Mouse (Mus musculus): ENCODE results near the gene Fam213a.
A peak's percentile ranks its signal among the peaks of the same experiment; 100 is the strongest.

The Fam213a gene

GRCm38 (mm10) chr14:40962365-40963290 is 51.0 kb downstream of the Fam213a start:
- peak; percentile 18 for DNase-seq (ENCODE audit: low read depth)

GRCm38 (mm10) chr14:40960237-40960636 is 53.4 kb downstream of the Fam213a start:
- peak; percentile 30 for DNase-seq (ENCODE audit: low read depth)

- no peak for DNase-seq (ENCODE audit: low read depth)
These were observed 54.0 kb downstream of the Fam213a start for GRCm38 (mm10) chr14:40959586-40959985.

GRCm38 (mm10) chr14:40958986-40959381 is 54.6 kb downstream of the Fam213a start:
- DNase-seq (ENCODE audit: low read depth): peak; percentile 70

GRCm38 (mm10) chr14:40958083-40958985 is 55.3 kb downstream of the Fam213a start:
- no peak for DNase-seq (ENCODE audit: low read depth)

- no peak for DNase-seq (ENCODE audit: low read depth)
These were observed 56.0 kb downstream of the Fam213a start for GRCm38 (mm10) chr14:40957607-40958006.

GRCm38 (mm10) chr14:40956252-40957146 is 57.1 kb downstream of the Fam213a start:
- DNase-seq (ENCODE audit: low read depth): peak; percentile 59

GRCm38 (mm10) chr14:40955596-40956251 is 57.9 kb downstream of the Fam213a start:
- peak; percentile 69 for DNase-seq (ENCODE audit: low read depth)

- DNase-seq (ENCODE audit: low read depth): no peak
These were observed 58.4 kb downstream of the Fam213a start for GRCm38 (mm10) chr14:40955146-40955545.

- no peak for DNase-seq (ENCODE audit: low read depth)
These were observed 60.2 kb downstream of the Fam213a start for GRCm38 (mm10) chr14:40953381-40953780.

- DNase-seq (ENCODE audit: low read depth): no peak
These were observed 60.9 kb downstream of the Fam213a start for GRCm38 (mm10) chr14:40952715-40953114.

- peak; percentile 46 for DNase-seq (ENCODE audit: low read depth)
These were observed 61.3 kb downstream of the Fam213a start for GRCm38 (mm10) chr14:40952301-40952700.

- peak; percentile 56 for DNase-seq (ENCODE audit: low read depth)
These were observed 63.6 kb downstream of the Fam213a start for GRCm38 (mm10) chr14:40949730-40950614.

GRCm38 (mm10) chr14:40949047-40949446 is 64.5 kb downstream of the Fam213a start:
- DNase-seq (ENCODE audit: low read depth): no peak

GRCm38 (mm10) chr14:40948522-40948921 is 65.1 kb downstream of the Fam213a start:
- DNase-seq (ENCODE audit: low read depth): no peak

GRCm38 (mm10) chr14:40947431-40948394 is 65.9 kb downstream of the Fam213a start:
- DNase-seq (ENCODE audit: low read depth): peak; percentile 84

- DNase-seq (ENCODE audit: low read depth): peak; percentile 54
These were observed 69.8 kb downstream of the Fam213a start for GRCm38 (mm10) chr14:40943802-40944201.

Measured in naive thymus-derived CD4-positive, alpha-beta T cell, adult 2 months (primary cell).